Mouse (Mus musculus) spleen, postnatal 14 days (tissue): ENCODE results near the gene Tbce.
"Not testable (repeated sequence)": the region's sequence is repeated elsewhere in the genome, so short reads cannot be mapped to it uniquely, and the experiment has no call there.

ENCODE experiments used
- DNase-seq, 2 experiments: peaks; one replicate each; pipeline ENCODE4 v3.0.0; 2021 to 2022; ENCODE audit warnings: low spot score in 2 of 2

Gene Tbce

GRCm38 (mm10) chr13:14039292-14039965 is at the start of gene Tbce:
TSS of gene Tbce (minus strand) at chr13:14039638.
- DNase-seq = peak; percentile 78 to 81

DNA sequence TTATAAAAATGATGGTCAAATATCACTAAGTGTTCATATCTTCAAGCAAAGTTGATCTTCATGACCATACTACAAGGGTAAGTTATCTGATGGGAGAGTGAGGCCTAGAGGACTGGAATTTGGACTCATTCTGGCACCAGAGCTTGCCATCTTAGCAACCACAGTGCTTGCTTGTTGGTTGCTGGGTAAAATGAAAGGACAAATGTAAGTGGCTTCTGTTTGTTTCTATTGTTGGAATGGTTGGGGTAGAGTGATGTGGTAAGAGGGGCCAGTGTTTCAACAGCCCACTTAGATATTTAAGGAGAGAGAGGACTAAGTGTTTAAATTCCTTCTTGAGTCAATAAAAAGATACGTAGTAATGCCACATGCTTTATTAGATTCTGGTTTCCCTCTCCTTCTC is 49.2 kb upstream of the Tbce start:
- DNase-seq = no peak

DNA sequence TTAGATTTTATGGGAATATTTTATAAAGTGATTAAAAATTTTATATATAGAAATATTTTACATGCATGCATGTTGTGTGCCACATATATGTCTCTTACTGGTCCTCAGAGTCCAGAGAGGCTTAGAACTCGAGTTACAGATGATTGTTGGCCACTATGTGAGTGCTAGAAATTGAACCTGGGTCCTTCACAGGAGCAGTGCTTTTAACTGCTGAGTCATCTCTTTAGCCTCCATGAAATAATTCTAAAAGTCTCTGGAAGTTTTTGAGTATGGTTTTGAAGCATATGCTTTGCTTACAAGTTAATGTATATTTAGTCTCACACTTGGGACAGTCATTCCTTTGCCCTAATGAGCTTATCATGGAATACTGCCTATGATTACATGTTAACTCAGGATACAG is 35.9 kb upstream of the Tbce start:
- DNase-seq = no peak

GRCm38 (mm10) chr13:14074371-14074770 is 34.9 kb upstream of the Tbce start:
- no peak for DNase-seq

DNA sequence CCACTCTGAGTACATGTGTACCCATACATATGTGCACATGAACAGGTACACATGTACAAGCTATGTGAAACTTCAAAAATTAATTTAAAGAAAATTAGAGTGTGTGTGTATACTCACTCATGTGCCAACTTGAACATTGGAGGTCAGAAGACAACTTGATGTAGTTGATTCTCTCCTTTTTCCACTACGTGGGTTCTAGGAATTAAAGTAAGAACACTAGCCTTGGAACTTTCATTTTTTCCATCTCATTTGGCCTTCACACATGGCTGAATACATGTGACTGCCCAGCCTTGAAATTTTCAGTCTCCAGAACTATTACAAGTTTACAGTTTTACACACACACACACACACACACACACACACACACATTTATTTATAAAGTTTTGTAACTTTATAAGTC is 29.9 kb upstream of the Tbce start:
- no peak for DNase-seq

GRCm38 (mm10) chr13:14068035-14068434 is 28.6 kb upstream of the Tbce start:
- no peak for DNase-seq

DNA sequence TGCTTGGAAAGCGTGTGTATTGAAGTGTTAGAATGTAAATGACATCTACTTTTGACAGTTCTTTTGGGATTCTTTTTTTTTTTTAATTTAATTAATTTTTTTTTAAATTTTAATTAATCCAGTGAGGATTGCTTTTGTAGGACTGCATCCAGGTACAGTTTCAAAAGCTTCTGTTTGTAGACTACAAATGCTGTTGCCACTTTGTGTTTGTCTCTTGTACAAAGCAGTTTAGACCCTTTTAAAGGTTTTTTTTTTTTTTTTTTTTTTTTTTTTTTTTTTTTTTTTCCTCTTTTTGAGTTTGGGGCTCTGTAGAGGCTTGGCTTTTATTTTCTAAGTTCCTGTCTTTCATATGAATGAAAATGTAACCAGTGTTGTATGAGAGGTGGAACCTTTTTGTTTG is 26.3 kb upstream of the Tbce start:
- no peak for DNase-seq

DNA sequence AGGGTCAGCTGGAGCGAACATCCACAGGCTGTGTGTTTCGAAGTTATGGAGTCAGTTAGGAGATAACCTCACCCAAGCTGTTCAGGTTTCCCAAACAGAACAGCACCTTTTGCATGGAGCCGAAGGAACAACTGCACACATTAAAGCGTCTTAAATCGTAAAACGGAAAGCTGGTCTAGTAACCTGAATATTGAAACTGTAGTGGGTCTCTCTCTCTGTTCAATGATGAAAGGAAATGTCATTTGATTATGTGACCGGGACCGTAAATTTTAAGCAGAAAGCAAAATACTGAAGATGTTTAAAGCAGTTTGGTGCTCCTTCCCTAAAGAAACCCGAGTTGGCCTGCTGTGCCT is 25.6 kb upstream of the Tbce start:
- DNase-seq = no peak

- peak; percentile 21 to 52 for DNase-seq
Measured at GRCm38 (mm10) chr13:14064341-14065027, 25.0 kb upstream of the Tbce start.

DNA sequence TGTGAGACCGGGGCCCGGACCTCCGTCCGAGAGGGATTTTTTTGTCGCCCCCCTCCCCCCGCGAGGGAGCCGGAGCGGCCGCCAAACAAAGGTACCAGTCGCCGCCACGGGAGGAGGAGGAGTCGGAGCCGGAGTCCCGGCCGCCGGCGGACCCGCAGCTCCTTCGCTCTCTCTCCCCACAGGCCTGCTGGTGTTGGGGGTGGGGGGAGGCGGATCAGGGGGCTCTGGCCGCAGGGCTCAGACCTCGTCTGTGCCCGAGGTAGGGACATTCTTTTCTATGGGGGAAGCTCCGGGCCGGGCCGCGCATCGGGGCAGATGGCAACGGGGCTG is 24.5 kb upstream of the Tbce start:
- DNase-seq = no peak

GRCm38 (mm10) chr13:14063013-14063941 is 23.8 kb upstream of the Tbce start, which contains the start of the genes Arid4b and Ggps1:
TSS of gene Arid4b (plus strand) at chr13:14063232.
TSS of gene Ggps1 (minus strand) at chr13:14063488.
- peak; percentile 85 to 90 for DNase-seq

DNA sequence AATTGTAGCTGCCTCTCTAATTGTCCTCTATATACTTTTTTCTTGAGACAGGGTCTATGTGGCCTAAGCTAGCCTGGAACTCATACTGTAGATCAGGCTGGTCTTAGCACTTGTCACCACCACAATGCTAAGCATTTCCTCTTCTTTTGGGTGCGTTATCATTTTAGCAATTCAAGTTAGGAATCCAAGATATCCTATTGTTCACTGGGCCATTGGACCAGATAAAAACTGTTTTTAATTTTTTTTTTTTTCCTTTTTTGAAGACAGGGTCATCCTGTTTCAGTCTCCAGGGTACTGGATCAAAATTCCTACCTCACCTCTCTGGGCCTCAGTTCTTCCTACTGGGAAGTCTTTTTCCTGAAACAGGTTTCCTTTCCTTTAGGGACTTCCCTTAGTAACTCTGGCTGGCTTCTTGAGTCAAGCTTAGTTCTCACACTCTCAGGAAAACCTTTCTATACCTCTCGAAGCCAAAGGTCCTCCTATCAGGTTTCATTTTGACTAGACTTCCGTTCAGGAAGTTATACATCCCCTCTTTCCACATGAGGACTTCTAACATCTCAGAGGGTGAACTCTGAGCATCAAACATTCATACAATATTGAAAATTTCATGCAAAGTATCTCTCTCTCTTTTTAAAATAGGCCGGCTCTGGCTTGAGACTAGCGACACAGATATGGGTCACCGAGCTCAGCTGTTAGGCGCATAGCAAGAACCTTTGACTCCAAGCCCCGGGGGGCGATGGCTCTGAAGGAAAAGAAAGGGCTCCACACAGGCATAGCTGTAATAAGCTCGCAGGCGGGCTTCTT is 23.0 kb upstream of the Tbce start:
- DNase-seq = no peak

DNA sequence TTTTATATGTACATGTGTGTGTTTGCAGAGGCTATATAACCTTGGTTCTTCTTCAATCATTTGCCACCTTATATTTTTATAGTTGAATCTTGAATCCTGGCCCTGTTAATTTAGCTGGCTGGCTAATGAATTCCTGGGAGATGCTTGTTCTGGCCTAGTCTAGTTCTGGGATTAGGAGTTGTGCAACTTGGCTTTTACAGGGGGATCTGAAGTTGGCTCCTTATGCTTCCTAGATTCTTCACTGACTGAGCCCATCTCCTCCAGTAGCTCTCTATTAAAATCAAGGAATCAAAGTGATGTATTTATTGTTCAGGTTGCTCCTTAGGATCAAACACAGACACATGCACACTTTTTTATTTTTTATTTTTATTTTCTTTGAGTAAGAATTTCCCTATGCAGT is 20.1 kb upstream of the Tbce start:
- DNase-seq = no peak

DNA sequence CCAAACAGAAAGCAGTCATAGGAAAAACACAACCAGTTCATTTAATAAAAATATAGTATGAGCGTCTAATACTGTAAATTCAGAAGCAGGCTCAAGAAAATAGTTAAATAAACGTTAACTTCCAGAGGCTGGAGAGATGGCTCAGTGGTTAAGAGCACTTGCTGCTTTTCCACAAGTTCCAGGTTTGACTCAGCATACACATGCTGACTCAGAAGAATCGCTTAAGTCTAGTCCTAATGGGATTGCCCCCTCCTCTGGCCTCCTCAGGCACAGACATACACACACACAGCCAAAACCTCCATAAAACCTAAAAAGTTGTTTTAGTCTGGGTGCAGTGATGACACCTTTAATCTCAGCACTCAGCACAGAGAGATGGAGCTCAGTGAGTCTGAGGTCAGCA is 17.4 kb upstream of the Tbce start:
- DNase-seq = no peak

DNA sequence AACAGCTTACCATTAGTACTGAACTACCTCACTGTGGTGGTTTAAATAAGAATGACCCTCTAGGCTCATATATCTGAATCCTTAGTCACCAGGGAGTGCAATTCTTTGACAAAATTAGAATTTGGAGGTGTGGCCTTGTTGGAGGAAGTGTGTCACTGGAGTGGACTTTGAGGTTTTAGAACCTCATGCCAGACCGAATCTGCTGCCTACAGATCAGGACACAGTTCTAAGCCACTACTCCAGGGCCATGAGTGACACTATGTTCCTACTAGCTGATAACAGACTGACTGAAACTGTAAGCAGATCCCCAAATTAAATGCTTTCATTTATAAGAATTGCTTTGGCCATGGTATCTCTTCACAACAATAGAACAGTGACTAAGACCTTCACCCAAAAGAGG is 10.4 kb upstream of the Tbce start:
- DNase-seq = no peak

GRCm38 (mm10) chr13:14044521-14044920 is 5.1 kb upstream of the Tbce start:
- no peak for DNase-seq

DNA sequence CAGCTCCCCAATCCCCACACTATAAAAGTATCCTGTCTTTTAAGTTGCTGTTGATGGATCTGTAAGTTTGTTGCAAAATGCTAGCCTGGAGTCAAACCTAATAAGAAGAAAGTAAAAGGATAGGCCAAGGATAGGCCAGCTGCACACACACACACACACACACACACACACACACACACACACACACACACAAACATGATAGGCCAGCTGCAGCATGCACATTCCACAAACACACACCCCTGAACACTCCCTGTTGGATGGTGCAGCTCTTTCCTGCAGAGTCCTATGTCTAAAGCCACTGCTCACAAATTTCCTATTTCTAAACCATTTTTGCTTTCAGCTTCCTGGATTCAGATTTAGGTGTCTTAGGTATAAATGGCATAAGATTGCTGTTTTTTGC is 4.4 kb upstream of the Tbce start:
- no peak for DNase-seq

- DNase-seq = no peak
Measured at GRCm38 (mm10) chr13:14040186-14040585, 748 bp upstream of the Tbce start.

GRCm38 (mm10) chr13:14038911-14039291 is 537 bp downstream of the Tbce start:
- DNase-seq = no peak

- DNase-seq = no peak
Measured at GRCm38 (mm10) chr13:14035875-14036630, 3.4 kb downstream of the Tbce start.

DNA sequence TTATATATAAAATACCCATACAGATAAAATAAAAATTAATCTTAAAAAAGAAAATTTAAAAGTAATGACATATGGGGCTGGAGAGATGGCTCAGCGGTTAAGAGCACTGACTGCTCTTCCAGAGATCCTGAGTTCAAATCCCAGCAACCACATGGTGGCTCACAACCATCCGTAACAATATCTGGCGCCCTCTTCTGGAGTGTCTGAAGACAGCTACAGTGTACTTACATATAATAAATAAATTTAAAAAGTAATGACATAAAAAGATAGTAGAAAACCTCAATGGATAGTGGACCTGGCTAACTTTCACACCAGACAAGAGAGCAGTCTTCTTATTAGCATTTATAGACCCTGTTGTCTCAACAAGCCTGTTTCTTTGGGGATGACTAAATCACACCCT is 4.1 kb downstream of the Tbce start:
- not testable (repeated sequence) for DNase-seq
